Mouse (Mus musculus): Measurements from ENCODE around the gene Dmrt2.

Gene Dmrt2

DNA sequence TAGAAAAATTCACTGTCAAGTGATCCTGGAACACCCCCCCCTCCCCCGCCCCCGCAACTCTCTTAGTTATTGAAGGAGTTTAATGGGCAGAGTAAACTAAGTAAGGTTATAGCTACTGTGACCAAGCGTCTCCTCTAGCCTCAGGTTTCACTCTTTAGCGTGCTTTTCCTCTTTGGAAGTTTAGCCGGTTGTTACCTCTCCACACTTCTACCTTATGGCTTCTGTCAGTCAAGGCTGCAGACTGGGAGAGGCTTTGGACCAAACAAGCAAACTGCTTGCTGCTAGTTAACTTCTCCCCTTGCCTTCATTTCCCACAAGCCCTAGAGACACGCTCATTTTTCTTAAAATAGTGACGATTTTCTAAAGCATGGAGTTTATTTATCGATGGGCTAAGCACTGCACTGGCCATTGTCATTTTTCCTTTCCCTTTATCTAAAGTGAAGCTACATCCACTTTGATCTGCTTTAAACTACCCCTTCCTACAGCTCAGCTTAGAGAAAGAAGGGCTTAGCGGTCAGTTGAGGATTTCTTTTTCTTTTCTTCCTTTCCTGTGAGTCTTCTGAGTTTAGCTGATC lies 3.7 kb downstream of the Dmrt2 start:
- no peak for DNase-seq (ENCODE audit: low read depth in 2 of 2, low spot score in 2 of 2)

DNA sequence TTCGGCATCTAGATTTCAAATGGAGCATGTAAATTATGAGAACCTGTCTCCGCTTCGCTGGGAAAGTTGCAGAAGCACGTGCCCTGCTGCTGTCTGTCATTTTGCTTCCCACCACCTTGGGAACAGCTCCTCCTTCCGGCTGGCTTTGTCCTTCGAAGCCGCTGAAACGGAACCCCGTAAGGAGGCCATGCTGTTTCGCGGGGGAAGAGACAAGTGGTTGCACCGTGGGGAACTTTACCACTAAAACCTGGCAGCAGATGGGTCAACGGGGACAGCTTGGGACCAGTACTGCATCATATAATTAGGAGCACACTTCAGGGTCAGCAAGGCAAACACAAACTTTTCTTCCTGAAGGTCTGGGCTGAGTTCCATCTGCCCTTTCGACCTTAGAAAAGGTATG lies 26.6 kb downstream of the Dmrt2 start:
- no peak for DNase-seq (ENCODE audit: low read depth in 2 of 2, low spot score in 2 of 2)

DNA sequence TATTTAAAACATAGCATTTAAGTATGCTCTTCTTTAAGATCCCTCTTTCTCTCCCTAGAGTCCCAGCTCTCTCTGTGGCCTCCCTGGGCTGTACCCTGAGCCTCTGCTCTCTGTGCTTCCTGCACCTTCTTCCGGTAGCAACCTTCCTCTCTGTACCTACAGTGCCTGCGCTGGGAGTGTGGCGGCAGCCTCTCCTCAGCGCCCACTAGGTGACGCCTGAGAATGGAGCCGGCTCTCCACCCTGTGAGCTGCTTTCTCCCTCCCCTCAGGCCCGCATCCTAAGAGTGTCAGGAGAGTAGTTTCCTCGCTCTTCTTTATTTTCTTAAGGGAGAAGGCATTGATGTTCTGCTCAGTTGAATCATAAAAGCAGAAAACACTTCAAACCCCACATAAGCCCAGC lies 41.2 kb downstream of the Dmrt2 start:
- no peak for DNase-seq (ENCODE audit: low read depth in 2 of 2, low spot score in 2 of 2)

DNA sequence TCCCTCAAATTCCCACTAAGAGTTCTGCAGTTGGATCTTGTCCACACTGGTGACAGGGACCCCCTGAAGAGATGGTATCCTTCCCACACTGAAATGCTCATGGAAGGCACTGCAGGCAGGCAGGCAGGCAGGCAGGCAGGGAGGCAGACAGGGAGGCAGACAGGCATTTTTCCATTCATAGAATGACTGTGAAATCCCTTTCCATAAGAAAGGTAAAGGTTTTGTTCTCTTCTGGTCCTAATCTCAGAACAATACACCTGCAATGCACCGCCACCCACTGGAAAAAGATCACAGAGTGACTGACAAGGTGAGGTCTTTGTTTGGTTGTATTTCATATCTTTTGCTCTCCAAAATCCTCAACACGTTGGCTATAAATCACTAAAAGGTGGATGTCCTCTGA lies 42.7 kb downstream of the Dmrt2 start:
- no peak for DNase-seq (ENCODE audit: low read depth in 2 of 2, low spot score in 2 of 2)

DNA sequence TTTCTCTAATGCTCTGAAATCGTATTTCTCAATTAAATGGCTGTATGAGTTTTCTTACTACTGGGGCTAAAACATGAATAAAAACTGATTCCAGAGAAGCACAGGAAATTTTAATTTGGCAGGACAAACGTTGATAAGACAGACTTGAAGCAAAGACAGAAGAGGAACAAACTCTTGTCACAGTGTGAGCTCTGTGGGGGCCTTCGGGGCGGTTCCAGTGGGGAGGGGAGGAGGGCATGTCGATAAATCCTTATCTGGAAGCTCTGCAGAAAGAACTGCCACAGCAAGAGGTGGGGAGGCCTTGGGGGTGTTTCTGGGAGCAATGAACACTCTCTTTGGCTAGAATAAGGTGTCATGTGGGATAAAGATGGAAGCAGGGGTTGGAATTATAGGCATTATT lies 50.4 kb downstream of the Dmrt2 start:
- DNase-seq (ENCODE audit: low read depth in 2 of 2, low spot score in 2 of 2) = no peak
